Mouse (Mus musculus) hindbrain, embryonic 16.5 days (tissue): ENCODE measurements around the gene Nfyb. TPM values are rescaled to one million over a fixed set of nuclear protein-coding genes. Genes with fewer than 3 reads are reported as not detected.

Source experiments
- ATAC-seq: fragments of 200-750 bp; cut with Nextera tagmentation; 2 replicates; pipeline ENCODE4 v1.8.0; 2017; ENCODE audit warnings: moderate TSS enrichment, moderate library complexity
- H3K27ac ChIP-seq: fragments of 300-500 bp; sonication (generic); 2 replicates; pipeline ENCODE4 v1.5.1; 2014; ENCODE audit warnings: low read depth, mild to moderate bottlenecking, control low read depth, low read length, moderate library complexity
- H3K27me3 ChIP-seq: fragments of 300-500 bp; sonication (generic); replicated peaks from 2 replicates; pipeline ENCODE4 v1.6.1; 2014; ENCODE audit warnings: low read length; ENCODE audit not compliant: control insufficient read depth, insufficient read depth
- H3K36me3 ChIP-seq: fragments of 300-500 bp; sonication (generic); 2 replicates; pipeline ENCODE4 v1.6.1; 2014; ENCODE audit warnings: mild to moderate bottlenecking, low read length, moderate library complexity, mixed read lengths; ENCODE audit not compliant: control insufficient read depth, insufficient read depth
- H3K4me1 ChIP-seq: fragments of 300-500 bp; sonication (generic); 2 replicates; pipeline ENCODE4 v1.6.1; 2014; ENCODE audit warnings: low read depth, low read length; ENCODE audit not compliant: control insufficient read depth, insufficient read depth
- H3K4me2 ChIP-seq: fragments of 300-500 bp; sonication (generic); 2 replicates; pipeline ENCODE4 v1.6.1; 2014; ENCODE audit warnings: mild to moderate bottlenecking, low read length, control low read depth, moderate library complexity
- H3K4me3 ChIP-seq: fragments of 300-500 bp; sonication (generic); 2 replicates; pipeline ENCODE4 v1.5.1; 2014; ENCODE audit warnings: mild to moderate bottlenecking, low read length, control low read depth, moderate library complexity
- H3K9ac ChIP-seq: fragments of 300-500 bp; sonication (generic); 2 replicates; pipeline ENCODE4 v1.6.1; 2014; ENCODE audit warnings: low read depth, mild to moderate bottlenecking, control low read depth, low read length, moderate library complexity
- H3K9me3 ChIP-seq: fragments of 300-500 bp; sonication (generic); 2 replicates; pipeline ENCODE4 v1.6.1; 2014; ENCODE audit warnings: mild to moderate bottlenecking, low read length, moderate library complexity; ENCODE audit not compliant: control insufficient read depth
- WGBS: fragments of 180-500 bp; shearing (Covaris S2); extraction: QIAGEN DNeasy Blood & Tissue Kit; methylation state at CpG from one replicate; pipeline ENCODE4 v1.1.7; 2014; 5-methylcytosine and 5-hydroxymethylcytosine counted together
- polyA plus RNA-seq: library from polyadenylated mRNA; unstranded; fragments of >200 nt; fragmentation: Nextera tagmentation; extraction: Ambion mirVana; gene quantifications from 2 replicates; pipeline ENCODE4 v1.2.1, GENCODE M21; 2015

Nfyb gene
- polyA plus RNA-seq, 1 experiment from 2014 or later: 37.3 TPM

GRCm38 (mm10) chr10:82742578-82742977, 21.4 kb downstream of the Nfyb start:
- H3K36me3 ChIP-seq: peaks cover 15% of the 10 kb centered on the region
- no peak overlapping the region for H3K9ac ChIP-seq
- H3K27ac ChIP-seq: no peak overlapping the region
- H3K4me1 ChIP-seq: no peaks in the 10 kb centered on the region
- H3K9me3 ChIP-seq: no peaks in the 10 kb centered on the region
- no peak overlapping the region for H3K4me3 ChIP-seq
- H3K27me3 ChIP-seq: no peaks in the 10 kb centered on the region
- WGBS: 77% methylated on average over 1 of the region's 1 CpGs
- ATAC-seq: no peak
- no peak overlapping the region for H3K4me2 ChIP-seq

GRCm38 (mm10) chr10:82741876-82742275, 22.1 kb downstream of the Nfyb start:
- Histone ChIP-seq H3K4me1 (no peaks in the 10 kb centered on the region), H3K9ac (no peak overlapping the region), H3K27ac (no peak overlapping the region), H3K27me3 (no peaks in the 10 kb centered on the region), H3K9me3 (no peaks in the 10 kb centered on the region), H3K36me3 (peaks cover 10% of the 10 kb centered on the region), H3K4me2 (no peak overlapping the region), H3K4me3 (no peak overlapping the region)
- 86% methylated on average over 4 of the region's 4 CpGs for WGBS
- ATAC-seq: no peak

- Histone ChIP-seq H3K4me1 (no peaks in the 10 kb centered on the region), H3K4me2 (no peak overlapping the region), H3K4me3 (no peak overlapping the region), H3K27me3 (no peaks in the 10 kb centered on the region), H3K27ac (no peak overlapping the region), H3K9ac (no peak overlapping the region), H3K36me3 (peaks cover 10% of the 10 kb centered on the region), H3K9me3 (no peaks in the 10 kb centered on the region)
- no peak for ATAC-seq
- 57% methylated on average over 8 of the region's 8 CpGs for WGBS
These were observed 22.6 kb downstream of the Nfyb start for GRCm38 (mm10) chr10:82741354-82741753.

- H3K36me3 ChIP-seq: 0 out of 2 replicates have a peak, but pooled peaks cover 4% of the 10 kb centered on the region
- H3K27ac ChIP-seq: peak overlapping the region; percentile 84
- peak overlapping the region; percentile 86 for H3K4me3 ChIP-seq
- H3K9ac ChIP-seq: peak overlapping the region; percentile 83
- no peaks in the 10 kb centered on the region for H3K9me3 ChIP-seq
- H3K4me1 ChIP-seq: peaks cover 14% of the 10 kb centered on the region
- H3K27me3 ChIP-seq: no peaks in the 10 kb centered on the region
- WGBS: under 1% methylated on average over 55 of the region's 59 CpGs
- ATAC-seq: peak; percentile 80
- H3K4me2 ChIP-seq: peak overlapping the region; percentile 63
These were observed 64.5 kb downstream of the Nfyb start for GRCm38 (mm10) chr10:82699296-82699941.

GRCm38 (mm10) chr10:82698712-82699261, 65.2 kb downstream of the Nfyb start:
- peak overlapping the region; percentile 63 for H3K4me2 ChIP-seq
- no peaks in the 10 kb centered on the region for H3K27me3 ChIP-seq
- 0 out of 2 replicates have a peak, but pooled peaks cover 2% of the 10 kb centered on the region for H3K36me3 ChIP-seq
- H3K4me1 ChIP-seq: peaks cover 14% of the 10 kb centered on the region
- under 1% methylated on average over 29 of the region's 42 CpGs for WGBS
- peak overlapping the region; percentile 84 for H3K27ac ChIP-seq
- peak overlapping the region; percentile 83 for H3K9ac ChIP-seq
- no peaks in the 10 kb centered on the region for H3K9me3 ChIP-seq
- ATAC-seq: peak; percentile 94
- peak overlapping the region; percentile 86 for H3K4me3 ChIP-seq

Other genes starting within 250 kb of the Nfyb start
- gene 1190007I07Rik, start 140.9 kb downstream of the Nfyb start, polyA plus RNA-seq: 30.5 and 32.7 TPM in 2 replicates
- gene Tdg, start 134.3 kb downstream of the Nfyb start, polyA plus RNA-seq: 123 and 150 TPM in 2 replicates
- gene Glt8d2, start 73.5 kb downstream of the Nfyb start, polyA plus RNA-seq: 1.5 and 2.4 TPM in 2 replicates
- gene Hcfc2, start 68.0 kb downstream of the Nfyb start, polyA plus RNA-seq: 37.7 and 44.6 TPM in 2 replicates
- gene Txnrd1, start 69.8 kb upstream of the Nfyb start, polyA plus RNA-seq: 87.1 and 104 TPM in 2 replicates
- 0.35 TPM in 2 replicates for gene Eid3, start 102.5 kb upstream of the Nfyb start, polyA plus RNA-seq
- 3.6 and 4.1 TPM in 2 replicates for gene Chst11, start 221.4 kb upstream of the Nfyb start, polyA plus RNA-seq